Mouse (Mus musculus) lung, postnatal 0 days (tissue): ENCODE measurements at regions not wholly inside any gene's neighbourhood (a gene's known extent, or its start where the extent isn't known, plus 50 kb on each side); places are given as distances from the start of the nearest gene placed in this dataset.

Source experiments
- ATAC-seq: fragments of 200-750 bp; cut with Nextera tagmentation; 2 replicates; pipeline ENCODE4 v1.8.0; 2017; ENCODE audit warnings: moderate library complexity
- DNase-seq: peaks from one replicate; pipeline ENCODE4 v3.0.0-alpha.2; 2016; ENCODE audit warnings: low spot score
- H3K27ac ChIP-seq: fragments of 300-500 bp; sonication (generic); 2 replicates; pipeline ENCODE4 v1.5.1; 2014; ENCODE audit warnings: antibody characterized with exemption, mild to moderate bottlenecking, low read length, mixed read lengths
- H3K27me3 ChIP-seq: fragments of 300-500 bp; sonication (generic); replicated peaks from 2 replicates; pipeline ENCODE4 v1.6.1; 2014; ENCODE audit warnings: low read length, mixed read lengths; ENCODE audit not compliant: insufficient read depth
- H3K36me3 ChIP-seq: fragments of 300-500 bp; sonication (generic); 2 replicates; pipeline ENCODE4 v1.6.1; 2014; ENCODE audit warnings: low read length, mixed read lengths; ENCODE audit not compliant: insufficient read depth
- H3K4me1 ChIP-seq: fragments of 300-500 bp; sonication (generic); 2 replicates; pipeline ENCODE4 v1.6.1; 2014; ENCODE audit warnings: antibody characterized with exemption, low read depth, low read length, mixed read lengths; ENCODE audit not compliant: insufficient read depth
- H3K4me2 ChIP-seq: fragments of 300-500 bp; sonication (generic); replicated peaks from 2 replicates; pipeline ENCODE4 v1.6.1; 2014; ENCODE audit warnings: low read depth, mild to moderate bottlenecking, low read length, moderate library complexity, mixed read lengths
- H3K4me3 ChIP-seq: fragments of 300-500 bp; sonication (generic); 2 replicates; pipeline ENCODE4 v1.5.1; 2014; ENCODE audit warnings: low read depth, low read length
- H3K9ac ChIP-seq: fragments of 300-500 bp; sonication (generic); replicated peaks from 2 replicates; pipeline ENCODE4 v1.6.1; 2014; ENCODE audit warnings: low read depth, mild to moderate bottlenecking
- H3K9me3 ChIP-seq: fragments of 300-500 bp; sonication (generic); 2 replicates; pipeline ENCODE4 v1.6.1; 2016; ENCODE audit warnings: low read length, mixed read lengths
- CTCF ChIP-seq: IDR thresholded peaks from 2 replicates; pipeline ENCODE4 v1.5.1; 2016; ENCODE audit warnings: antibody characterized with exemption, mild to moderate bottlenecking
- EP300 ChIP-seq: IDR thresholded peaks from 2 replicates; pipeline ENCODE4 v1.6.1; 2016; ENCODE audit warnings: antibody characterized with exemption, mild to moderate bottlenecking, control low read depth
- WGBS: fragments of 180-500 bp; shearing (Covaris S2); extraction: QIAGEN DNeasy Blood & Tissue Kit; methylation state at CpG from one replicate; pipeline ENCODE4 v1.1.7; 2014; 5-methylcytosine and 5-hydroxymethylcytosine counted together

GRCm38 (mm10) chr7:125140854-125141253 lies 303.6 kb upstream of the Kdm8 start:
- H3K27ac ChIP-seq, result no peak overlapping the region
- no peaks in the 10 kb centered on the region for H3K27me3 ChIP-seq
- 79% methylated on average over 3 of the region's 3 CpGs for WGBS
- no peaks in the 10 kb centered on the region for H3K4me1 ChIP-seq
- H3K36me3 ChIP-seq, result no peaks in the 10 kb centered on the region
- DNase-seq (no peak), ATAC-seq (no peak)
- no peak overlapping the region for H3K4me2 ChIP-seq
- H3K9ac ChIP-seq, result no peak overlapping the region
- TF ChIP-seq EP300, result no peak
- TF ChIP-seq CTCF, result no peak
- H3K9me3 ChIP-seq, result no peaks in the 10 kb centered on the region
- no peak overlapping the region for H3K4me3 ChIP-seq

GRCm38 (mm10) chr7:125141864-125142263 lies 302.6 kb upstream of the Kdm8 start:
- peak; percentile 62 for ATAC-seq
- no peak overlapping the region for H3K4me2 ChIP-seq
- H3K9ac ChIP-seq, result no peak overlapping the region
- TF ChIP-seq EP300, result no peak
- no peak for TF ChIP-seq CTCF
- no peaks in the 10 kb centered on the region for H3K36me3 ChIP-seq
- no peaks in the 10 kb centered on the region for H3K4me1 ChIP-seq
- no peak overlapping the region for H3K4me3 ChIP-seq
- H3K27ac ChIP-seq, result no peak overlapping the region
- no peaks in the 10 kb centered on the region for H3K27me3 ChIP-seq
- WGBS, result 50% methylated on average over 1 of the region's 1 CpGs
- H3K9me3 ChIP-seq, result no peaks in the 10 kb centered on the region
- DNase-seq, result peak; percentile 62

- H3K4me3 ChIP-seq, result no peak overlapping the region
- H3K27ac ChIP-seq, result no peak overlapping the region
- H3K27me3 ChIP-seq, result no peaks in the 10 kb centered on the region
- H3K4me1 ChIP-seq, result no peaks in the 10 kb centered on the region
- no peak overlapping the region for H3K9ac ChIP-seq
- TF ChIP-seq EP300, result no peak
- TF ChIP-seq CTCF, result no peak
- H3K36me3 ChIP-seq, result no peaks in the 10 kb centered on the region
- no peak overlapping the region for H3K4me2 ChIP-seq
- 19% methylated on average over 9 of the region's 9 CpGs for WGBS
- DNase-seq, result no peak
- ATAC-seq, result no peak
- H3K9me3 ChIP-seq, result no peaks in the 10 kb centered on the region
Measured at GRCm38 (mm10) chr7:125146025-125146424, 298.5 kb upstream of the Kdm8 start.

- DNase-seq, result no peak
- TF ChIP-seq CTCF (no peak), EP300 (no peak)
- H3K9me3 ChIP-seq, result no peaks in the 10 kb centered on the region
- no peak overlapping the region for H3K4me3 ChIP-seq
- H3K4me2 ChIP-seq, result no peak overlapping the region
- no peak for ATAC-seq
- no peak overlapping the region for H3K27ac ChIP-seq
- no peak overlapping the region for H3K9ac ChIP-seq
- 67% methylated on average over 2 of the region's 2 CpGs for WGBS
- H3K4me1 ChIP-seq, result no peaks in the 10 kb centered on the region
- H3K36me3 ChIP-seq, result no peaks in the 10 kb centered on the region
- no peaks in the 10 kb centered on the region for H3K27me3 ChIP-seq
Measured at GRCm38 (mm10) chr7:125149151-125149550, 295.3 kb upstream of the Kdm8 start.

- H3K36me3 ChIP-seq, result no peaks in the 10 kb centered on the region
- no peaks in the 10 kb centered on the region for H3K9me3 ChIP-seq
- no peak overlapping the region for H3K4me3 ChIP-seq
- no peak overlapping the region for H3K9ac ChIP-seq
- TF ChIP-seq CTCF (no peak), EP300 (no peak)
- DNase-seq (no peak), ATAC-seq (no peak)
- no peak overlapping the region for H3K27ac ChIP-seq
- H3K27me3 ChIP-seq, result no peaks in the 10 kb centered on the region
- WGBS, result 23% methylated on average over 1 of the region's 1 CpGs
- no peak overlapping the region for H3K4me2 ChIP-seq
- H3K4me1 ChIP-seq, result no peaks in the 10 kb centered on the region
Measured at GRCm38 (mm10) chr7:125149740-125150139, 294.7 kb upstream of the Kdm8 start.

- no peaks in the 10 kb centered on the region for H3K36me3 ChIP-seq
- no peaks in the 10 kb centered on the region for H3K27me3 ChIP-seq
- no peak overlapping the region for H3K4me3 ChIP-seq
- H3K4me1 ChIP-seq, result no peaks in the 10 kb centered on the region
- H3K9ac ChIP-seq, result no peak overlapping the region
- ATAC-seq (no peak), DNase-seq (no peak)
- no peak overlapping the region for H3K27ac ChIP-seq
- H3K9me3 ChIP-seq, result no peaks in the 10 kb centered on the region
- no peak overlapping the region for H3K4me2 ChIP-seq
- 78% methylated on average over 5 of the region's 5 CpGs for WGBS
- no peak for TF ChIP-seq CTCF
Measured at GRCm38 (mm10) chr7:125152281-125152680, 292.2 kb upstream of the Kdm8 start.

GRCm38 (mm10) chr7:125155291-125155690 lies 289.2 kb upstream of the Kdm8 start:
- Histone ChIP-seq H3K4me1 (no peaks in the 10 kb centered on the region), H3K27me3 (no peaks in the 10 kb centered on the region), H3K4me3 (no peak overlapping the region), H3K9ac (no peak overlapping the region), H3K27ac (no peak overlapping the region), H3K4me2 (no peak overlapping the region), H3K9me3 (no peaks in the 10 kb centered on the region), H3K36me3 (no peaks in the 10 kb centered on the region)
- no peak for DNase-seq
- TF ChIP-seq EP300, result no peak
- no peak for TF ChIP-seq CTCF
- 18% methylated on average over 2 of the region's 2 CpGs for WGBS
- no peak for ATAC-seq
